Mouse (Mus musculus) ES-Bruce4 (cell line): ENCODE measurements around the gene Slit3. TPM values are rescaled to one million over a fixed set of nuclear protein-coding genes. Genes with fewer than 3 reads are reported as not detected.

ENCODE experiments used
- H3K27ac ChIP-seq: 2 replicates; pipeline ENCODE4 v1.5.1; 2012; ENCODE audit warnings: low read length, inconsistent platforms; ENCODE audit not compliant: insufficient read depth
- H3K27me3 ChIP-seq: 2 replicates; pipeline ENCODE4 v1.6.1; 2012; ENCODE audit warnings: mild to moderate bottlenecking, low read length, inconsistent platforms; ENCODE audit not compliant: control insufficient read depth, poor library complexity, insufficient read depth, severe bottlenecking
- H3K36me3 ChIP-seq: 2 replicates; pipeline ENCODE4 v1.6.1; 2012; ENCODE audit warnings: inconsistent platforms, mild to moderate bottlenecking, low read length, moderate library complexity; ENCODE audit not compliant: control insufficient read depth, poor library complexity, insufficient read depth, severe bottlenecking
- H3K4me1 ChIP-seq: one replicate; pipeline ENCODE4 v1.8.1; 2011; ENCODE audit warnings: low read length; ENCODE audit not compliant: control insufficient read depth, insufficient read depth
- H3K4me3 ChIP-seq: 2 replicates; pipeline ENCODE4 v1.5.1; 2011; ENCODE audit warnings: low read depth, mild to moderate bottlenecking, low read length
- H3K9ac ChIP-seq: 2 replicates; pipeline ENCODE4 v1.6.1; 2012; ENCODE audit warnings: low read depth, mild to moderate bottlenecking, inconsistent platforms; ENCODE audit not compliant: poor library complexity, severe bottlenecking
- H3K9me3 ChIP-seq: replicated peaks from 2 replicates; pipeline ENCODE4 v1.6.1; 2012; ENCODE audit warnings: mild to moderate bottlenecking, low read length, inconsistent platforms; ENCODE audit not compliant: control insufficient read depth, poor library complexity, insufficient read depth, severe bottlenecking
- CTCF ChIP-seq: IDR thresholded peaks from one replicate; pipeline ENCODE4 v1.8.1; 2011; ENCODE audit warnings: low read depth, low read length
- EP300 ChIP-seq: IDR thresholded peaks from 2 replicates; pipeline ENCODE4 v1.6.1; 2011; ENCODE audit warnings: low read depth, low read length; ENCODE audit not compliant: insufficient read depth
- POLR2A ChIP-seq: IDR thresholded peaks from one replicate; pipeline ENCODE4 v1.8.1; 2011; ENCODE audit warnings: low read length; ENCODE audit not compliant: insufficient read depth
- polyA plus RNA-seq: library from polyadenylated mRNA; stranded (reverse); fragments of >200 nt; gene quantifications from 2 replicates; pipeline ENCODE4 v1.2.4, GENCODE M21; 2011; ENCODE audit warnings: low read depth; ENCODE audit not compliant: missing spikeins, insufficient read depth, insufficient read length

The Slit3 gene
- polyA plus RNA-seq, 1 experiment, result 2.8 TPM

DNA sequence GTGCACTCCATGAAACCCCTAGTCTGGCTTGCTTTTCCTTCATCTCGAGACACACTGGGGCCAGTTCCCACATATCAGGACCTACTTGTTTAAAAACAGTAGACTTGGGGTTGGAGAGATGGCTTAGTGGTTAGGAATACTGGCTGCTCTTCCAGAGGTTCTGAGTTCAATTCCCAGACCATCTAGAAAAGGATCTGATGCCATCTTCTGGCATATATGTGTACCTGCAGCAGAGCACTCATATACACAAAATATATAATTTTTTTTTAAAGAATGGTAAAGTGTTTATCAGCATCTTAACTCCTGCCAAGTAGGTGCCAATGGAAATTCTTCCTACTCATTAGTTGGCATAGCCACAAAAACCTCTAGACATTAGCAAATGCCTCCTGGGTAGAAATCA is 607.2 kb downstream of the Slit3 start:
- Histone ChIP-seq H3K4me1 (no peaks in the 10 kb centered on the region), H3K36me3 (no peaks in the 10 kb centered on the region), H3K9ac (no peak overlapping the region), H3K27ac (no peak overlapping the region), H3K9me3 (no peaks in the 10 kb centered on the region), H3K4me3 (no peak overlapping the region), H3K27me3 (no peaks in the 10 kb centered on the region; the same call in none of the 2 replicates)
- TF ChIP-seq POLR2A, result no peak
- no peak for TF ChIP-seq CTCF
- no peak for TF ChIP-seq EP300

GRCm38 (mm10) chr11:35729186-35729585 is 608.2 kb downstream of the Slit3 start:
- H3K9ac ChIP-seq, result no peak overlapping the region
- no peaks in the 10 kb centered on the region; the same call in none of the 2 replicates for H3K27me3 ChIP-seq
- H3K27ac ChIP-seq, result no peak overlapping the region
- H3K4me3 ChIP-seq, result no peak overlapping the region
- TF ChIP-seq EP300 (no peak), POLR2A (no peak)
- H3K9me3 ChIP-seq, result no peaks in the 10 kb centered on the region
- no peaks in the 10 kb centered on the region for H3K4me1 ChIP-seq
- H3K36me3 ChIP-seq, result no peaks in the 10 kb centered on the region

DNA sequence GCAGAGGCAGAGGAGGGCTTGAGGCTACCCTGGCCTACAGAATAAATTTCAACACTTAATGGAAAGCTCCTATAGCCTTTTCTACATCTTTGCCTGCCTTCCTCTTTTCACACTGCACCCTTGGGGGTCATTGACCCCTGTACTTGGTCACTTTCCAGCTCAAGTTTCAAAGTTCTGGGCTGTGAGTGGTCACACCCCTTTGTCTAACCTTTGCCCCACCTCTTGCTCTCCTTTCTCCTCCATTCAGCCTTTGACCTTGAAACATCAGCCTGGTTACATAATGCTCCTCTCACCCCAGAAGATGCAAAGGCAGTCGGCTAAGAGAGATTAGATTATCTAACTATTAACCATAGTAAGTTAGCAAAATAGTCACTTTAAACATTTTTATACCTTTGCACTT is 611.3 kb downstream of the Slit3 start:
- no peak overlapping the region for H3K9ac ChIP-seq
- H3K36me3 ChIP-seq, result no peaks in the 10 kb centered on the region
- H3K4me3 ChIP-seq, result no peak overlapping the region
- H3K4me1 ChIP-seq, result no peaks in the 10 kb centered on the region
- TF ChIP-seq CTCF (no peak), EP300 (no peak), POLR2A (no peak)
- no peak overlapping the region for H3K27ac ChIP-seq
- no peaks in the 10 kb centered on the region for H3K27me3 ChIP-seq
- H3K9me3 ChIP-seq, result no peaks in the 10 kb centered on the region; the same call in 1 of the 2 replicates

DNA sequence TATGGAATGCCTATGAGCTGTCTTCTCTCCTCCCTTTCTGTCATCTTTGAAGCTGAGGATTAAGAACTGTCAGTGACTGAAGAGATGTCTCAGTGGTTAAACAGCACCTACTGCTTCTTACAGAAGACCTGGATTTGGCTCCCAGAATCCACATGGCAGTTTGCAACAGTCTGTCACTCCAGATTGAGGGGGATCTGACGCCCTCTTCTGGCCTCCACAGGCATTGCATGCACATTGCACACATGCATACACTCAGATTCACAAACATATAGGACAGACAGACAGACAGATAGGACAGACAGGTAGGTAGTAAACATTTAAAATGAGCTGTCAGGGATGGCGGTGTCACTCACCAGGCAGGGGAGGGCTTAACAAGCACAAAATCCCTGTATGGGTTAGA is 615.8 kb downstream of the Slit3 start:
- no peaks in the 10 kb centered on the region for H3K36me3 ChIP-seq
- H3K27ac ChIP-seq, result no peak overlapping the region
- H3K9ac ChIP-seq, result no peak overlapping the region
- TF ChIP-seq POLR2A, result no peak
- TF ChIP-seq EP300, result no peak
- peak; percentile 43 for TF ChIP-seq CTCF
- H3K9me3 ChIP-seq, result no peaks in the 10 kb centered on the region; the same call in 1 of the 2 replicates
- no peaks in the 10 kb centered on the region for H3K27me3 ChIP-seq
- no peaks in the 10 kb centered on the region for H3K4me1 ChIP-seq
- H3K4me3 ChIP-seq, result no peak overlapping the region

DNA sequence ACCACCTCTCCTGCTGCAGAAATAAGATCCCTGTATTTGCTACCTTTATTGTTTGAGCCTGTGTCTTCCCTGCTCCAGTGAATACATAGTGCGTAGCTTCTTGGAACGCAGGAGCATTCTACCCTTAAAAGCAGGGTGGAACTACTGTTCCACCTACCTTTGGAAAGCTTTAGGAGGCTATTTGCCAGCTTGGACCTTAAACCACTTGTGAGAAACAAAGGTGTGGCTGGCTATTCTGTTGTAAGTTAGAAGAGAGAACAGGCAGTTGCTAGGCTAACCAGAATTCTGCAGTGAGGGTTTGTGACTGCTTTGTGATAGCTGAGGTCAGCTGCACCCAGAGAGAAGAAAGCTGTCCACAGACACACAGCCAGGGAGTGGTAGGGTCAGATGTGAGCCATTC is 616.2 kb downstream of the Slit3 start:
- H3K27me3 ChIP-seq, result no peaks in the 10 kb centered on the region
- no peaks in the 10 kb centered on the region for H3K4me1 ChIP-seq
- no peaks in the 10 kb centered on the region; the same call in 1 of the 2 replicates for H3K9me3 ChIP-seq
- no peak for TF ChIP-seq CTCF
- no peak for TF ChIP-seq POLR2A
- no peak for TF ChIP-seq EP300
- no peak overlapping the region for H3K27ac ChIP-seq
- no peak overlapping the region for H3K9ac ChIP-seq
- no peak overlapping the region for H3K4me3 ChIP-seq
- H3K36me3 ChIP-seq, result no peaks in the 10 kb centered on the region

- no peaks in the 10 kb centered on the region for H3K4me1 ChIP-seq
- no peak overlapping the region for H3K4me3 ChIP-seq
- H3K27ac ChIP-seq, result no peak overlapping the region
- H3K9ac ChIP-seq, result no peak overlapping the region
- TF ChIP-seq EP300, result no peak
- no peaks in the 10 kb centered on the region; the same call in 1 of the 2 replicates for H3K9me3 ChIP-seq
- H3K36me3 ChIP-seq, result no peaks in the 10 kb centered on the region
- no peaks in the 10 kb centered on the region for H3K27me3 ChIP-seq
Measured at GRCm38 (mm10) chr11:35738102-35738501, 617.1 kb downstream of the Slit3 start.

GRCm38 (mm10) chr11:35743586-35743985 is 622.6 kb downstream of the Slit3 start:
- H3K9me3 ChIP-seq, result no peaks in the 10 kb centered on the region
- H3K36me3 ChIP-seq, result no peaks in the 10 kb centered on the region
- H3K4me1 ChIP-seq, result no peaks in the 10 kb centered on the region
- no peak overlapping the region for H3K27ac ChIP-seq
- TF ChIP-seq POLR2A (no peak), EP300 (no peak), CTCF (no peak)
- H3K4me3 ChIP-seq, result no peak overlapping the region
- no peak overlapping the region for H3K9ac ChIP-seq
- H3K27me3 ChIP-seq, result no peaks in the 10 kb centered on the region
